Mouse (Mus musculus): ENCODE results near the gene Pfn1. TPM values are rescaled to one million over a fixed set of nuclear protein-coding genes. Genes with fewer than 3 reads are reported as not detected.

The Pfn1 gene
- 1,872 and 1,874 TPM in 2 replicates for polyA plus RNA-seq (2016; fragmentation: Nextera tagmentation; extraction: Ambion mirVana)

DNA sequence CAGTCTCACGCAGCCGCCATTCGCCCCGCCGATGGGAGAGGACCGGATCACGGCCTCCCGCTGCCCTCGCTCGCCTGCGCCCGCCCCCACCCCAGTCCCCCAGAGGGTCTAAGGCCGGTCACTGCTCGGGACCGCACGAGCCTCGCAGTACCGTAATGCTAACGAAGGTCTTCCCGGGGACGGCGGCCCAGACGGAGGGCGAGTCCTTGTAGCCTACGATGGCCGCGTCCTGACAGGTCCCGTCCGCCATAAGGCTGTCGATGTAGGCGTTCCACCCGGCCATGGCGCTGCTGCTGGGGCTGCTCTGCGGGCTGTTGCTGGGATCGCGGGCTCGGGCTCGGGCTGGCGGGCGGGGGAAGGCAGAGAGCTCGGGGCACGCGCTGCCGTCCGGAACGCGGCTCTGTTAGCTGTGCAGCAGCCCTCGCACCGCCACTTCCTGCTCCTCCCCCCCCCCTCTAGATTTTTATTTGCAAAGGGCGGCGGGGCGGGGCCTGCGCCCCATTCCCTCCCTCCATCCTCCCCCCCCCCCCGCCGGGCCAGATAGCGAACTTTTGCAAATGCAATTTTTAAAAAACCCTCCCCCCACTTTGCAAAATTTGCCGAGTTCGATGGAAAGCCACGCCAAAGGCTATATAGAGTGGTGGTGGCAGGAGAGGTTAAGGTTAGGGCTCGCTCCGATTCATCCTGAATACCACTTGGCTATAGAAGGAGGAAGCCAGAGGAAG, at the start of gene Pfn1:
TSS of gene Pfn1 (minus strand) at position 447 of the 725 bp plus-strand sequence.
- Histone ChIP-seq H3K4me3 (peak within 1 kb of the TSS; percentile 97), H3K4me1 (replicated peaks) (peaks cover 73% of the 10 kb centered on the region), H3K27me3 (ENCODE audit: insufficient read depth, poor library complexity, severe bottlenecking) (no peaks in the 10 kb centered on the region), H3K9me3 (no peaks in the 10 kb centered on the region), H3K36me3 (peaks cover 37% of the 10 kb centered on the region), H3K27ac (peak within 1 kb of the TSS; percentile 99)
- 1% methylated on average over 61 of the region's 61 CpGs for WGBS
- peak; percentile 84 for DNase-seq (ENCODE audit: low spot score)

DNA sequence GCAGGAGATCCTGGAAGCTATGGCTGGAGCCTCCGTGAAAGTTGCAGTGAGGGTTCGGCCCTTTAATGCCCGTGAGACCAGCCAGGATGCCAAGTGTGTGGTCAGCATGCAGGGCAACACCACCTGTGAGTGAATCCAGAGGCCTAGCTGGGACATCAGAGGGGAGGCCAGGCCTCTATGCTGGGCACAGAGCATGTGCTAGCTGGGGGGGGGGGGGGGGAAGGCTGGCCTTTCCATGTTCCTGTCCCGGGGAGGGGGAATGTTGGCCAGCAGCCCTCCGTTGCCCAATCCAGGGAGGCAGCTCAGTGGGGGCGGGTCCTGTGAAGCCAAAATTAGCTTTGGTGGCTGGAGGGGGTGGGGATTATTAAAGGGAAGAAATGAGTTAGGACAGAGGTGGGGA, 48.3 kb upstream of the Pfn1 start:
- peaks cover 54% of the 10 kb centered on the region for H3K36me3 ChIP-seq
- WGBS = 76% methylated on average over 6 of the region's 6 CpGs
- H3K27ac ChIP-seq = 0 out of 2 replicates have a peak overlapping the region, but pooled peaks have one; percentile 29
- H3K4me1 ChIP-seq (replicated peaks) = peaks cover 34% of the 10 kb centered on the region
- no peaks in the 10 kb centered on the region for H3K27me3 ChIP-seq (ENCODE audit: insufficient read depth, poor library complexity, severe bottlenecking)
- H3K9me3 ChIP-seq = no peaks in the 10 kb centered on the region
- peak overlapping the region; percentile 11; the same call in 1 of the 2 replicates for H3K4me3 ChIP-seq
- no peak for DNase-seq (ENCODE audit: low spot score)

DNA sequence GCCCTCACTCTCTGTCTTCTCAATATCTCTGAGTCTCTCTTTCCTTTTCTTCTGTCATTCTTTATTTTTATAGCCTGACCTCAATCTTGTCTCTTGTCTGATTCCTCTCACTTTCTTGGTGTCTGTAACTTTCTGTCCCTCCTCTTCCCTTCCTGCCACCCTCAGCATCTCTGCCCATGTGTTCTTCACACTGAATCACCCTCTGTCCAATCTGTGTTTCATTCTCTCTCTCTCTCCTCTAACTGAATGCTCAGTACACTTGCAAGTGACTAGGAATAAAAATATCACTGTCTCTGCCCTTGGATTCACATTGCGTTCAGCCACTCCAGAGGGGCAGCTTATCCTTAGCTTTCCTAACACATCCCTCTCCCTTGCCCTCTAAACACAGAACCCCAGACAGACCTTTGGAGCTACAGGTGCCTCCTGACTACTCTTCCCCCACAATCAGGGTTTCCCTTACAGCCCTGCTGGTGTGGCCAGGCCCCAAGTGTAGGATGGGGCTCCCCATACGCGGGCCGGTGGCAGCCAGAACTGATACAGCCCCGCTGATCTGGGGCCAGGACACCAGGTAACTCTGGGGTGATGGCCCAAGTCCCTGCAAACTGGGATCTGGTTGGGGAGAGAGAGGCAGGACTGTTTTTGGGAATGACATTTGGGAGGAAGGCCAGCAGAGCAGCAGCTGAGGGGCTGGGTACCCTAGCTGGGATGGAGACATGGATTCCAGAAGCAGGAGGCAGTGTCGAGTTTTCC, 47.7 kb upstream of the Pfn1 start:
- 81% methylated on average over 6 of the region's 6 CpGs for WGBS
- H3K4me1 ChIP-seq (replicated peaks) = peaks cover 34% of the 10 kb centered on the region
- H3K9me3 ChIP-seq = no peaks in the 10 kb centered on the region
- peaks cover 48% of the 10 kb centered on the region for H3K36me3 ChIP-seq
- 0 out of 2 replicates have a peak overlapping the region, but pooled peaks have one; percentile 29 for H3K27ac ChIP-seq
- no peaks in the 10 kb centered on the region for H3K27me3 ChIP-seq (ENCODE audit: insufficient read depth, poor library complexity, severe bottlenecking)
- no peak for DNase-seq (ENCODE audit: low spot score)
- H3K4me3 ChIP-seq = peak overlapping the region; percentile 82; the same call in 1 of the 2 replicates

DNA sequence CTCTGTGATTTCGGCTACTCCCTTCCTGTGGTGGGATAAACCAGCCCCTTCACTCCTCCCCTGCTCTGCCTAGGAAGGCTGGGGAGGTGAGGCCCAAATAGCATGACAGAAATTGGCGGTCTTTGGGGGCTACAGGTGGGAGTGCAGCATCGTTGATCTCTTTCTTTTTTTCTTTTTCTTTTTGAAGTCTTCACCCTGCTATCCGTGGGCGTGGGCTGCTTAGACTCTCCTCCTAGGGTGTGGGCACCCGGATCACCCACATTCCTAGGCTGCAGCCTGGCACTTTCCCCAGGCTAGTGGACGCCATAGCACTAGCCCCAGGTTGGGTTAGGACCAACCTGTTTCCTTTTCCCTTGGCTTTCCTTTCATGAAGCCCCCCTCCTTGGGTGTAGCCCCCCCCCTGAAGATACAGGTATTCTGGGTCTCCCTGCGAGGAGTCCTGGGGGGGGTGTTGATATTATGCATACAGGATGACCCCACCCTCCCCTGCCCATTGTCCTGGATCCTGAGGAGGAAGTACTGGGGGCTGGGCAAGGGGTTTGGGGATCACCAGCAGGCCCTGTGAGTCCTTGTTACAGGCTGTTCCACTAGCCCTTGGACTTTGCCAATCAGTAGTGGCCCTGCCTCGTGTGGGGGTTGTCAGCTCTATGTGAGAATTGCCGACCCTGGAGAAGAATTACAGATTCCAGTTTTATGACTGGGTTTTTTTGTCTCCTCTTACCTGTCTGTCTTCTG, 46.9 kb upstream of the Pfn1 start:
- 13% methylated on average over 10 of the region's 10 CpGs for WGBS
- H3K27ac ChIP-seq = peak overlapping the region; percentile 94
- H3K36me3 ChIP-seq = peaks cover 40% of the 10 kb centered on the region
- peak overlapping the region; percentile 82 for H3K4me3 ChIP-seq
- no peaks in the 10 kb centered on the region for H3K9me3 ChIP-seq
- H3K4me1 ChIP-seq (replicated peaks) = peaks cover 34% of the 10 kb centered on the region
- no peak for DNase-seq (ENCODE audit: low spot score)
- no peaks in the 10 kb centered on the region for H3K27me3 ChIP-seq (ENCODE audit: insufficient read depth, poor library complexity, severe bottlenecking)

DNA sequence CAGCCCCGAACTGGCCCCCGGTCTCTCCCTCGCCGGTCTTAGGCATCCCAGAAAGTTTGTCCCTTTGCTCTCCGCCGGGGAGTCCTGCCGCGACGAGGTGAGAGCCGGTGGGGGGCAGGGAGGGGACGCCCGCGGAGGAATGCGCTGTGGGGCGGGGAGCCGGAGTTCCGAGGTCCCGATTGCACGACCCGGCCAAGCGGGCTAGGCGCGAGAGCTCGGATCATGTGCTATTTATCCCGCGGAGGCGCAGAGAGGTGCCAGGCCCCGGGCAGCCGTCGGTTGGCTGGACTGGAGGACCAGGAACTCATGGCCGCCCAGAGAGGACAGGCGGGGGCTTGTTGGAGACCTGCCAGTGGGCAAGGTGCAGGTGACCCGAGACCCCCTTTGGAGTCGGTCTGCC, 46.2 kb upstream of the Pfn1 start:
- Histone ChIP-seq H3K27ac (peak overlapping the region; percentile 94), H3K36me3 (peaks cover 32% of the 10 kb centered on the region), H3K27me3 (ENCODE audit: insufficient read depth, poor library complexity, severe bottlenecking) (no peaks in the 10 kb centered on the region), H3K4me3 (peak overlapping the region; percentile 82), H3K4me1 (replicated peaks) (peaks cover 34% of the 10 kb centered on the region), H3K9me3 (no peaks in the 10 kb centered on the region)
- WGBS = under 1% methylated on average over 34 of the region's 34 CpGs
- DNase-seq (ENCODE audit: low spot score) = peak; percentile 55

DNA sequence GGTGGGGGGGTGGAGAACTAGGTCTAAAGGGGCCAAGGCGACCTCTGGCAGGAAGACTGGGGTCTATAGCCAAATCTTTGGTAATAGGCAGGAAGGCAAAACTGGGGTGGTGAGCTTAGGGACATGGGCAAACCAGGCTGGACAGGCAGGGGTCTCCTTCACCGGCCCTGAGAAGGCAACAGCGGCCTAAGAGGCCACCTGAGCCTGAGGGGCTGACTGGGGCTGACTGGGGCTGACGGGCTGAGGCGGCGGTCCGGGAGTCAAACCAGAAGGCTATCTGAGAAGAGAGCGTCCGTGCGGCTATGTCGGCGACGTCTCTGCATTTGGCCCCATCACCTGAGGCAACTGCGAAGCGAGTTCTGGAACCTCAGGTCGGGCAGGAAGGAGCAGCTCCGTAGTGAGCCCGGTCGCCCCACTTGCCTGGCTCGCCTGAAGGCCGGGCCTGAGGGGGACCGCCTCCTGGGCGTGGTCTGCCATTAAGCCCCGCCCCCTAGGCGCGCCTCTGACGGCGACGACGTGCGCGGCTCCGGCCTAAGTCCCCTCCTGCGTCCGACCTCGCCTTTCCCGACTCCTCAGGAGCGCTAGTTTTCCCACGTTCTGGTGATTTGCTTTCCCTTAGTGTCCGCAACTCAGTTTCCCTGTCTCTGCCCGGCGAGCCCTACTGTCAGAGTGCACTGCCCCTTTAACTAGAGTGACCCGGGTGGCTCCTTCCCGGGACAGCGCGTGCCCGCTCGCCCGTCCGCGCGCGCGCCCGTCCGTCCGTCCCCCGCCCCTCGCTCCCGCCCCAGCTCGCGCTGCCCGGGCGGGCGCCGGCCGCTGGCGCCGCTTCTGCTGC, 45.5 kb upstream of the Pfn1 start, which contains the start of the genes Inca1 and Kif1c:
TSS of gene Inca1 (minus strand) at position 434 of the 835 bp plus-strand sequence.
TSS of gene Kif1c (plus strand) at position 827 of the 835 bp plus-strand sequence.
- peak within 1 kb of the TSS; percentile 94 for H3K27ac ChIP-seq
- H3K9me3 ChIP-seq = no peaks in the 10 kb centered on the region
- H3K4me1 ChIP-seq (replicated peaks) = peaks cover 34% of the 10 kb centered on the region
- peaks cover 26% of the 10 kb centered on the region for H3K36me3 ChIP-seq
- peak within 1 kb of the TSS; percentile 82 for H3K4me3 ChIP-seq
- peak; percentile 92 for DNase-seq (ENCODE audit: low spot score)
- H3K27me3 ChIP-seq (ENCODE audit: insufficient read depth, poor library complexity, severe bottlenecking) = no peaks in the 10 kb centered on the region
- under 1% methylated on average over 69 of the region's 69 CpGs for WGBS

DNA sequence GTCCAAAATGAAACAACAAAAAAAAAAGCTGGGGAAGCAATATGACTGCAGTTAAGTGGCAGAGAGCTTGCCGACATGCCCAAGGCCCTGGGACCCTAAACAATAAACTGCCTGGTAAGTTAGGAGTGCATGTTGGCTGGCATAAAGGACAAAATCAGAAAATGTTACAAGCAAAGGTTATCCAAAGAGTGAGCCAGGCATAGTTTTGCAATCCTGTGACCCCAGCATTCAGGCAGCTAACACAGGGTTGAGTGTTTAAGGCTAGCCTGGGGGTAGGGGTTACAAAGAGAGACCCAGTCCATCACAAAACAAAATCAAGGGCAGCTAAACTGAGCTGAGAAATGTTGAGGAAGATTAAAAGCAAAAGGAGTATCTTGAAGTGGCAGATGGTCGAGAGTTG, 44.6 kb upstream of the Pfn1 start:
- peaks cover 34% of the 10 kb centered on the region for H3K4me1 ChIP-seq (replicated peaks)
- WGBS = 81% methylated on average over 2 of the region's 2 CpGs
- no peaks in the 10 kb centered on the region for H3K27me3 ChIP-seq (ENCODE audit: insufficient read depth, poor library complexity, severe bottlenecking)
- no peaks in the 10 kb centered on the region for H3K9me3 ChIP-seq
- peaks cover 17% of the 10 kb centered on the region for H3K36me3 ChIP-seq
- H3K27ac ChIP-seq = no peak overlapping the region
- DNase-seq (ENCODE audit: low spot score) = no peak
- peak overlapping the region; percentile 82; the same call in 1 of the 2 replicates for H3K4me3 ChIP-seq

DNA sequence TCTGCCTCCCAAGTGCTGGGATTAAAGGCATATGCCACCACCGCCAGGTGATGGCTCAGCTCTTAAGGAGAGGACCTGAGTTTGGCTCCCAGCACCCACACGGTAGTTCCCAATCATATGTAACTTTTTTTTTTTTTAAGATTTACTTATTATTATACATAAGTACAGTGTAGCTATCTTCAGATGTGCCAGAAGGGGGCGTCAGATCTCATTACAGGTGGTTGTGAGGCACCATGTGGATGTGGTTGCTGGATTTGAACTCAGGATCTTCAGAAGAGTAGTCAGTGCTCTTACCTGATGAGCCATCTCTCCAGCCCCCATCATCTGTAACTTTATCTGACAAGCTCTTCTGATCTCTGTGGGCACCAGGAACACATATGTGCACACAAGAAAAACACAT, 42.9 kb upstream of the Pfn1 start:
- no peak overlapping the region for H3K4me3 ChIP-seq
- H3K9me3 ChIP-seq = no peaks in the 10 kb centered on the region
- 76% methylated on average over 3 of the region's 3 CpGs for WGBS
- peaks cover 29% of the 10 kb centered on the region for H3K4me1 ChIP-seq (replicated peaks)
- H3K27ac ChIP-seq = no peak overlapping the region
- no peak for DNase-seq (ENCODE audit: low spot score)
- H3K36me3 ChIP-seq = peaks cover 2% of the 10 kb centered on the region; the same call in 1 of the 2 replicates
- no peaks in the 10 kb centered on the region for H3K27me3 ChIP-seq (ENCODE audit: insufficient read depth, poor library complexity, severe bottlenecking)

DNA sequence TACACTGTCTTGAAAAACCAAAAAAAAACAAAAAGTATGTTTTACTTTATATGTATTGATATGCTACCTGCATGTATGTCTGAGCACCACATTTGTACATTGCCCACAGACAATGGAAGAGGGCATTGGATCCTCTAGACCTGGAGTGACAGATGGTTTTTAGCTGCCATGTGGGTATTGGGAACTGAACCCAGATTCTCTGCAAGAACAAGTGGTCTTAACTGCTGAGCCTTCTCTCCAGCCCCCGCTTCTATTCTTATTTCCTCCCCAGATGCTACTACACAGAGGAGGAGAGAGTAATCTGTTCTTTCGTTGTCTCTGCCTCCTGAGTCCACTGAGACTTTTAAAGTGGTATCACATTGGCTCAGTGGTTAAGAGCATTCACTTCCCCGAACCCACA, 39.1 kb upstream of the Pfn1 start:
- Histone ChIP-seq H3K4me1 (replicated peaks) (peaks cover 6% of the 10 kb centered on the region), H3K9me3 (no peaks in the 10 kb centered on the region), H3K4me3 (no peak overlapping the region), H3K27me3 (ENCODE audit: insufficient read depth, poor library complexity, severe bottlenecking) (no peaks in the 10 kb centered on the region), H3K36me3 (no peaks in the 10 kb centered on the region), H3K27ac (no peak overlapping the region)
- DNase-seq (ENCODE audit: low spot score) = no peak
- 79% methylated on average over 3 of the region's 3 CpGs for WGBS

DNA sequence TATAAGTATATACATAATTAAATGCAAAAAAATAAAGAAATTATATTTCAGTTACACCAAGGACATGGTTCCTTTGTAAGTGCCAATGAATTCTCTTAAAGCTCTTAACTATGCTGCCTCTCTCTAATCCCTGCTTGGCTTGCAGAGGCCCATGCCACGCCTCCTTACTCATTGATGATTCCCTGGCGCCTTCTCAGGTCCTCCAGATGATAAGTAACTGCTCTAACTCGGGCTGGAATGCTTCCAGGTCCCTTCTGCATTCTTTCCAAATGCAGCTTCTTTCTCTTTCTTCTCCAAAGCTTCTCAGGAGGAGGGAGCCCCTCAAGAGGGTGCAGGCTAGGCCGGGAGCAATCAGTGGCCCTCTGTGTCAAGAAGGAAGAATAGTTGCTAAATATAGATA, 35.1 kb upstream of the Pfn1 start:
- peaks cover 32% of the 10 kb centered on the region for H3K4me1 ChIP-seq (replicated peaks)
- H3K4me3 ChIP-seq = no peak overlapping the region
- no peak overlapping the region for H3K27ac ChIP-seq
- 61% methylated on average over 4 of the region's 4 CpGs for WGBS
- no peaks in the 10 kb centered on the region for H3K9me3 ChIP-seq
- H3K27me3 ChIP-seq (ENCODE audit: insufficient read depth, poor library complexity, severe bottlenecking) = no peaks in the 10 kb centered on the region
- H3K36me3 ChIP-seq = peaks cover 12% of the 10 kb centered on the region
- no peak for DNase-seq (ENCODE audit: low spot score)

DNA sequence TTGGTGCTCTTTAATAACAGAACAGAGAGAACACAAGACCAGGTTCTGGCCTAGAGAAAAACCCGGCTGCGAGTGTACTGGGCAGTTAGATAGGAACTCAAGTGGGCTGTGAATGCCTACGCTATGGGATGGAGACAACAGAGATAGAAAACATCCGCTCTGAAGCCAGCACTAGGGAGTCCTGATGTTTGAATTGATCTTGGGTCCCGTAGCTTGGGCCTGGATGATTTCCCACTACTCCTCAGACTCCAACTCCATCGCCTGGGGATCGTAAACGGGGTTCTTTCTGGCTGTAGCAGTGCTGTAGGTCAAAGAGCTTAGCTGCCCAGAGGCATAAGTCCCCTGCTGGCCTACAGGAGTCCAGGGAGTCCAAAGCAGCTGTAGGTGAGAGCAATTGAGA, 33.9 kb upstream of the Pfn1 start:
- no peaks in the 10 kb centered on the region for H3K9me3 ChIP-seq
- H3K4me1 ChIP-seq (replicated peaks) = peaks cover 32% of the 10 kb centered on the region
- peaks cover 24% of the 10 kb centered on the region for H3K36me3 ChIP-seq
- peak overlapping the region; percentile 92 for H3K27ac ChIP-seq
- no peak for DNase-seq (ENCODE audit: low spot score)
- WGBS = 10% methylated on average over 8 of the region's 8 CpGs
- peak overlapping the region; percentile 82 for H3K4me3 ChIP-seq
- H3K27me3 ChIP-seq (ENCODE audit: insufficient read depth, poor library complexity, severe bottlenecking) = no peaks in the 10 kb centered on the region
